Mouse (Mus musculus) forebrain, embryonic 10.5 days (tissue): Measurements from ENCODE around the gene Tmprss11b. TPM values are rescaled to one million over a fixed set of nuclear protein-coding genes. Genes with fewer than 3 reads are reported as not detected.

Experiments used
- polyA plus RNA-seq: library from polyadenylated mRNA; unstranded; fragments of >200 nt; fragmentation: Nextera tagmentation; extraction: Ambion mirVana; gene quantifications from 2 replicates; pipeline ENCODE4 v1.2.1, GENCODE M21; 2016

Tmprss11b gene
- polyA plus RNA-seq, 1 experiment from 2014 or later = not detected

Other genes with a start within 250 kb of the Tmprss11b start
- not detected in 2 replicates for gene Tmprss11a, start 207.4 kb downstream of the Tmprss11b start, polyA plus RNA-seq
- not detected in 2 replicates for gene Tmprss11g, start 157.8 kb downstream of the Tmprss11b start, polyA plus RNA-seq
- not detected in 2 replicates for gene Tmprss11f, start 43.9 kb downstream of the Tmprss11b start, polyA plus RNA-seq
- not detected in 2 replicates for gene Tmprss11e, start 69.5 kb upstream of the Tmprss11b start, polyA plus RNA-seq
- 39.7 and 40.2 TPM in 2 replicates for gene Ythdc1, start 127.9 kb upstream of the Tmprss11b start, polyA plus RNA-seq
- not detected in 2 replicates for gene Ugt2b34, start 230.6 kb upstream of the Tmprss11b start, polyA plus RNA-seq